Mouse (Mus musculus) layer of hippocampus, postnatal 10 days (tissue): ENCODE measurements at regions not wholly inside any gene's neighbourhood (a gene's known extent, or its start where the extent isn't known, plus 50 kb on each side); places are given as distances from the start of the nearest gene placed in this dataset.

ENCODE experiments used
- DNase-seq, 2 experiments: peaks; one replicate each; pipeline ENCODE4 v3.0.0; 2021; ENCODE audit warnings: low spot score in 2 of 2

GRCm38 (mm10) chr15:8582676-8583075 lies 62.9 kb upstream of the Gm2310 start:
- no peak for DNase-seq

DNA sequence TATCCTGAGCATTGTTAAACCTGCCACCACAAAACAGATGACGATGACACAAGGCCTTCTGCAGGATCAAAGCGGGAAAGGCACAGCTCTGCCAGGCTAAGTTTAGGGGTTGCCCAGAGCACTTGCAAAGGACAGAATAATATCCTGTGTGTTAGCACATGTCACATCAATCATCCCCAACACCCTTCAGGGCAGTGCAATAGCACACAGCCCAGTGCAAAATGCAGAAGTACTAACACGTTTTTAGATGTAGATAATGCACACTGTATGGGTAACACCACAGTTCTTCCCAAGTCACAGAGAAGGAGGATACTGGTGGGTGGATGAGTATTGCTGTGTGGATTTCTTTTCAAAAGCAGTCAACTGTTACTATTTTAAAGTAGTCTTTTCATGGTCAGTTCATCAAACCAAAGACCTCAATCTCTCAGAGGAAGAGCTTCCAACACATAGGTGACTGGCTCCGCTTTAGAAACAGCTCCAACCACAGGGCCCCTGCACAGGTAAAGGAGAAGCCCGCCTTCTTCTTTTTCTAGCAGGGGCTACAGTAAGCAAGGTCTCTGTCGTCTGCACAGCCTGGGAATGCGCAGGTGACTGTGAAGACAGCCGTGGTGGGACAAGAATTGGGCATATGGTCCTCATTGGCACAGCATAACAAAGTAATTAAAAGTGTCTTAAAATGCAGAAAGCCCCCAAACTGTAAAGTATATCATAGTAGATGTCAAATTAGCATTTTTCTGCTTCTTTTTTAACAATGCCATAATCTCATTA lies 61.6 kb upstream of the Gm2310 start:
- no peak for DNase-seq

GRCm38 (mm10) chr15:8580077-8580476 lies 60.3 kb upstream of the Gm2310 start:
- no peak for DNase-seq

DNA sequence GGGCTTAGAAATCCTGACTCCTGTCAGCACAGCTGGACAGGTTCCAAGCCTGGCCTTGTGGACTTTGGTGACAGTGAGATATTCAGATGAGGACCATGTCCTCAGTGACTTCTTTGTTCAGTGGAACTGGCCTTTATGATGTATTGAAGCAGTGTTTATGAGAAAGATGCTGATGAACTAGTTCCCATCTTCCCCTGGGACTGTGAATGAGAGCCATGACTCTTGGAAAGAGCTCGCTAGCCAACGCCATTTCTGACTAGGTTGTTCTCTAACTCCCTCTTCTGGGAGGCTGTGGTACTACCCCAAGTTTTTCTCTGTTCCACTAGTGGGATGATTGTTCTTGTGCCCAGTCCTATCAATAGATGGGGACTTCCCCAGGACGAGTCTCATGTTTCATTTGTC lies 57.7 kb upstream of the Gm2310 start:
- peak; percentile 52 to 57 for DNase-seq

GRCm38 (mm10) chr15:8576975-8577374 lies 57.2 kb upstream of the Gm2310 start:
- DNase-seq: no peak

DNA sequence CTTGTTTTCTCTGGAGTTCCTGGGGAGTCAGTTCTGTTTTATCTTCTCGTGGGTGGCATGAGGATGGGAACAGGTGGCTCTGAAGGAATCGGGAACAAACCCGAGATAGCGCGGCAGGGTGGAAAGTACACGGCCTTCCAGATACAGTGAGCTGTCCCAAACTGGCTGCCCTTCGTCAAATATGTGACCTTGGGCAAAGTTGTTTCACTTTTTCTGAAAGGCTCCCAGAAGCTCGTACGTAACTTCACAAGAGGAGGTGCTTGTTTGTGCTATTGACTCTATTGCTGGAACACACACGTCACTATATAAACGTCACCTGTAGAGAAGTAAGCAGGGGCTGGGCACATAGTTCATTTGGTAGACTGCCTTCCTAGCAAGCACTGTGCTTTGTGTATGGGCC lies 49.9 kb upstream of the Gm2310 start:
- DNase-seq: peak in 1 of 2 experiments; percentile 13
